Mouse (Mus musculus): ENCODE measurements at regions not wholly inside any gene's neighbourhood (a gene's known extent, or its start where the extent isn't known, plus 50 kb on each side); places are given as distances from the start of the nearest gene placed in this dataset.
"Not testable (repeated sequence)": the region's sequence is repeated elsewhere in the genome, so short reads cannot be mapped to it uniquely, and the experiment has no call there.

DNA sequence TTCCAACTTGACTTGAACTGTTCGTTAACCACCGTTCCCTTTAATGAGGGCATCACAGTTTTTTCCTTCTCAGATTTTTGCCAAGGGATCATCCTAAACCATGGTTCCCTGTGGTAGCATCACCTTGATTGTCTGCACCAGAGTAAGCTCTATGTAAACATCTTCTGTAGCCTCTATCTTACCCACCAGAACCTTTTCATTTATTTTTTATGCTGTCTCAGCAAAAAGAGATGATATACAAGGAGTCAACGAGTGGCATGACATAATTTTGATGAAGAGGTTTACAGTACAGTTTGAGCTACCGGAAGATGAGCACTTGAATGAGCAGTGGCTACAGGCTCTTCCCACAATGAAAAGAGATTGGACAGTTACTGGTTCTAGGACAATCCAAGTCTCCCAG lies 768.7 kb downstream of the Ets1 start:
- in situ Hi-C loops (cut with MboI, MseI) = no loop called here

DNA sequence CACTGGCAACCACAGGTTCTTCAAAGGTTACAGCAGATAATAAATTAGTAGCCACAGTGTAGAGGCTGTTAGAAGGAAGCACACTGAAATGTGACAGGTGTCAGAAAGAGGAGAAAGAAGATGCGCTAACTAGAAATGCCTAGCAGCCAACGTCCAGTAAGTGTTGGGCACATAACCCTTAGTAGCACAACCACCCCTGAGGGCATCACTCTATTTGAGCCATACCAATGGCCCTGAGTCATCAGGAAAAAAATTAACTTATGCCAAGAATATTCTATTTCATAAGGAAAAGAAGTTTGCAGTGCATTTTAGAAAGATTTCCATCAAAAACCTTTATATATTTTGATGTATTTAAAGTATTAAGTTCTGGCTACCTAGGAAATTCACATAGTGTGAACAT lies 771.5 kb downstream of the Ets1 start:
- in situ Hi-C loops (cut with MboI, MseI) = no loop called here

DNA sequence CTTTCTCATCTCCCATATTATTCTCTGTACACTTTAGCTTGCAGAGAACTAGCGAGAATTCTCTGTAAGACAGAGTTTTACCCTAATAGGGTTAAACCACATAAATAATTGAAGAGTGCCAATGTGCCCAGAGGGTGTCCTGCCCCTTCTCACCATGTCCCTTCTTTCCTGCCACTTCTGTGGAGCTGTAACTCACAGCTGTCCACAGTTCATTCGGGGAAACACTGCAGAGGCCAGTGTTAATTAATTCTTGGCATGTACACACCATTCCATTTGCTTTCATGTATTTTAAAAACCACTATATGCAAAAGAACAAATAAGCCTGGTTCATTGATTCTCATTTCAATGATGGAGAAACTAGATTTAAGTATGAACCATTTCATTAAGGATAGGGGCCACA lies 787.8 kb downstream of the Ets1 start:
- in situ Hi-C loops (cut with MboI, MseI) = no loop called here

DNA sequence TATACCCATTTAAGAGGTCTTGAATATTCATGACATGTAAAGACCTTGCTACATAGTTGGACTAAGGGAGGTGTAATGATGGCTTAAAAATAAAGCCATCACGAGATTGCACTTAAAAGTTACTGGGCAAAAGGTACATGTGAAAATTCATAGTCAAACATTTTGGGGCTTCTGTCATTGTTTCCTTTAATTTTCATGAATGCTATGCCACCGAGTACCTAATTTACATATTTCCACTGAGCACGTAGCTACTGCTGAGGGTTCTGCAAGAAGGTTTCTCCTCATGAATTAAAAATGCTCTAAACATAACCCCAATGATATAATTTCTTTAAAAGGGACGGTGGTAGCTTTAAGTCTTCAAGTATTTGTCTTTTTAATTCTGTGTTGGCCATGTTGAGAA lies 800.4 kb downstream of the Ets1 start:
- in situ Hi-C loops (cut with MboI, MseI) = no loop called here

DNA sequence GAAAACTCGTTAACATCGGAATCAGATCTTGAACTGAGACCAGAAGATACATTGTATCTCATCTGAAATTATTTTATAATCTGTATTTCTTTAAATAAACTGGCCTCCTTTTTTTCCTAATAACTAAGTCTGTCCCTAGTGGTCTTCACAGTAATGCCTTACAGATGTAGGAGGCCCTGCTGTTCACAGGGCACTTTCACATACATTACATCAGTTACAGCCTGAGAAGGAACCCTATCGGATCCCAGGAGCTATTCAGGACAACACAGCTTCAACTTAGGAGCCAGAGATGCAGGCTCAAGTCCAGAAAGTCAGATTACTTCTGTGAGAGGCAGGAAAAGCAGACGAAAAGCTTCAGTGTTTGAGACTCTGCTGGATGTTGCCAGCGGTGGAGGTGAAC lies 806.2 kb downstream of the Ets1 start:
- in situ Hi-C loops (cut with MboI, MseI) = no loop called here

DNA sequence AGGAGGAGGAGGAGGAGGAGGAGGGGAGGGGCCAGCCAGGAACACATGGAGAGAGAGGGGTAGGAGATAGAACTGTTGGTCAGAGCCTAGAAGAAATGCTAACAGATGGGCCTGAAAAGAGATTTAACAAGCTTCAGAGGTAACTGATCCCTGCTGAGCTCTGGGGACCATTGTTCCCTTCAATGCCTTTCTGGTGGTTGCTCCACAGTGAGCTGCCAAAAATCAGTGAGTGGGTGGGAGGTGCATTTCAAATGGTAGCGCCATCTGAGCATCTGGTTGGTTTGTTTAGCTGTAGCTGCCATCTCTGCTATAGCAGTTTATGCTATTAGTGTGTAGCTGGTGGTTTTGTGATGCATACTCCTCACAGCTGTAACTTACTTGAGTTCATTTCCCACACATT lies 809.9 kb downstream of the Ets1 start:
- in situ Hi-C loops (cut with MboI, MseI) = no loop called here

DNA sequence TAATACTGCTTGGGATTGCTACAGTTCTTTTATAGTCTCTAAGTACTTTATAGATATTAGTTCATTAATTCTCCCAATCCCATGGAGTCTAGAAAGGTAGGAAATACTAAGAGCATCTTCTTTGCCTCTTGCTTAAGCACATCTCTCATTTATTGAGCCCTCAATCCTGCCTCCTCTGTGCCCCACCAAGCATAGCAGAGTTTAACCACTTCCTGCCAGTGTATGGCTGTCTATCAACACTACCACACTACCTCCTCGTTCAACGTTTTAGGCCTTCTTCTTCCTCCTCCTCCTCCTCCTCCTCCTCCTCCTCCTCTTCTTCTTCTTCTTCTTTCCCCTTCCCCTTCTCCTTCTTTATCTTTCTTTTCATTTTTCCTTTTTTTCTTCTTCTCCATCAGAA lies 839.1 kb downstream of the Ets1 start:
- in situ Hi-C loops (cut with MboI, MseI) = no loop called here

DNA sequence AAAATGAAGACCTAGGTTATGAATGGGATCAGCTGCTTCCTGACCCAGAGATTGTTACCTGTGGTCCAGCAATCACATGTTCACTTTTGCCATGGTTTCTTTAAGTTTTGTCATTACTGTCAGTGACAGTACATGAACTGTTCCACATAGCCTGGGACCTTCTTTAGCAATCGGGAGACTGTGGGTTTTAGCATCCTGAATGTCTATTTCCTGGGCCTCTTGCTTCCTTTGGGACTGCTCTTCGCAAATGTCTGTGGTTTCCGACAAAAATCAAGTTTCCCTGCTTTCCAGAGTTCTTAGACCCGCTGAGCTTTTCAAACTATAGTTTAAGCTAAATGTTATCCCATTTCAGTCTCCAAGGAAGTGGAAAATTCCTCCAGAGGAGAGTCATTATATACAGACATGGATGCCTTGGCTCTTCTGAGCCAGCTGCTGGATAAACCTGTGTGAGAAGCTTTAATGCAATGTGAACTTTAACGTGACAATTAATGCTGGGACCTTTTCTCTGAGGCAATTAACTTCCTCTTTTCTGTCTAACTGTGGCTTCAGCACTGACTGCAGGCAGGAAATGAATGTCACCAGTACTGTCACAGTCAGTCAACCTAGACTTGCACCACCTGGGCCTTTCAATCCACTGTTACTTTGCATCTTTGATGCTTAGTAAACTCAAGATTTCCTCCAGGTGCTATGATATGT lies 847.0 kb downstream of the Ets1 start:
- in situ Hi-C loops (cut with MboI, MseI) = no loop called here

DNA sequence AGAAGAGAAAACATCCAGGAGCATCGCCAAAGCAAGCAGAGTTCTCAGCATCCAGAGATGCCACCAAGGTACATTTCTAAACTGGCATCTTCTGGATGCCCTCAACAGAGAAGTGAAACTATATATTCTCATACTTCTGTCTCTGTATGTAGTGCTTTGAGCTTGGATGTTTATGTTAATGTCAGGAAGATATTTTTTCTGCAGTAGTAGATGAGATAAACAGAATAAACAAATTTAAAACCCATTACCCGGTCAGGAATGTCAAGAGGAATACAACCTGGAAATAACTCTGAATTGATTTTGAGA lies 847.5 kb downstream of the Ets1 start:
- in situ Hi-C loops (cut with MboI, MseI) = no loop called here

DNA sequence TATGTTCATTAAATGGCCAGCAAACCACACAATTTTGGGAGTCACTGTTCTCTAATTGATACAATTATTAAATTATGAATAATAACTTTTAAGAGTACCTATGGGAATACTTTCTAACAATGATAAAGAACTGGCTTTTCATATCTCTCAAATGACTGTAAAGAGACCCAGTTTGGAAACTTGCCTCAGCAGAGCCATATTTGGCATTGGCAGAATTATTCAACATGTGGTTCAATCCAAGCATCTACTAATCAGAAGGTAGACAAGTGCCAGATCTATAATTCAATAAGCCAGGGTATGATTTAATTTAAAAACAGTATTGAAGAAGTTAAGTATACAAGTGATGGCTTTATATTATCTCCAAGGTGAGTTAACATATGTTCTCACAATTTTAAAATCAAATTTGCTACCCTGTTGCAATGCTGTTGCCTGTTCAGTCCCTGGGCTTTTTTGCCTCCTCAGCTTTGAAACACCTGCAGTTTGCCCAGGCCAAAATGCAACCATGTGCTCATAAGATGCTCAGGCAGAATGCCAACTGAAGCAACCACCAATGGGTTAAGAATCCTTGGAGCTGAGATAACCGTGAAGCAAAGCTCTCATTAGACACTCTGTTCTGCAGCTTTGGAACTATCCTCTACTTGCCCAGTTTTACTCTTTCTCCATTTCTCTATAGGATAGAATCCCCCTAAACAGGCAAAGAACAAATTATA lies 897.2 kb downstream of the Ets1 start:
- in situ Hi-C loops (cut with MboI, MseI) = no loop called here

DNA sequence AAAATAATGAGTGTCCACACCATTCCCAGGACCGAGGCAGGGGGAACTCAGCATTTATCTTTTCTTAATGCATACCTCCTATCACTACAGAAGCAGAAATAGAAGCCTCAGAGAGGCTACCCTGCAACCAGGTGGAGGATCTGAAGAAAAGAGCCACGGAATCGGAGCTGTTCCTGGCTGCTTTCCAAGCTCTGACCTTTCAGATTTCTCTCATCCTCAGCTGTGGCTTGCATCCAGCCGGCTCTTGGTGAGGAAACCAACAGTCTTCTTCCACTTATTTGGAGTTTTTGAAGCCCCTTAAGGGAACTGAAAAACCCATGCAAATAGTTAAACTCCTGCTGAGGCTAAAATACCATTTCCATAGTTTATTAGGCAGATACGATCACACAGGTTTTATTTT lies 907.3 kb downstream of the Ets1 start:
- in situ Hi-C loops (cut with MboI, MseI) = no loop called here

DNA sequence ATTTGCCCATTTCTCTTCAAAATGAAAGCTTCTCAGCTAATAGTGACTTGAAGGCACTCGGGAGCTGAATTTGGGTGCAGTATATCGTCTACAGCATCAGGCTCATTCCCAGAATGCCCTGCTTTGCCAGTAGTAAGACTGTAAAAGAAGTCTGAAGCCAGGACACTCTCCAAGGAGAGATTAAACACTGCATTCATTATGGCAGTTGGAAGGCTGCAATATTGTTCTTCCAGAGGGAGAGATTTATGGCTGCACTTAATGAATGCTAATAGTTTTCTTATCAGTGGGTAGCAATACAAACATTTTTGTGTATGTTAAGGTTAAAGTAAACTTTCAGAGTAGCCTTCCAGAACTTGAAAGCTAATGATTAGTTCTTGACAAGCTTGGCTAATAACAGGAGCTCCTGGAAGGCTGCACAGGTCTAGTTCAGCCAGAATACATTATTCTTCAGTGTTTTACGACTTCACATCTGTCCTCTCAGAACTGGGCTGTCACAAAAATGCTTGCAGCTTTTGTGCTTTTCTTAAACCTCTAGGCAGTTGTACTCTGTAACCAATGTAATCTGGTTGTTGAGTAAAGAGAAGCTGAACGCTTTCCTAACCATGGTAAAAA lies 910.2 kb downstream of the Ets1 start:
- in situ Hi-C loops (cut with MboI, MseI) = no loop called here

DNA sequence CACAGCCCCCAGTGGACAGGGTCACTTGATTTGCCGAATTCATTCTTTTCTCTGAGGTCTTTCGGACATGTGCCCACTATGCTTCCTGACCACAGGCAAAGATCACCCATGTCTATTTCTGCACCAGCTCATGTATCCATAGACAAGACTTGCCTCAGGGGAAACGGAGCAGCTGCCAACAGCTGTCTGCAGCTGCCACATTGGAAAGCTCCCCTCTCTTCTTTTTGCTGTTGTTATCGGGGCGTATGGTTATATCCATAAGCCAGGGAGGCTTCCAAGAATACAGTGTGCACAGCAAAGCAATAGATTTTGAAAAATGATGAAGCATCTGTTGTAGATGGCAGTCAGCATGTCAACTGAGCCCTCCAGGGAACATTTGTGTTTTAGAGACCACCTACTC lies 913.4 kb downstream of the Ets1 start:
- in situ Hi-C loops (cut with MboI, MseI) = no loop called here

DNA sequence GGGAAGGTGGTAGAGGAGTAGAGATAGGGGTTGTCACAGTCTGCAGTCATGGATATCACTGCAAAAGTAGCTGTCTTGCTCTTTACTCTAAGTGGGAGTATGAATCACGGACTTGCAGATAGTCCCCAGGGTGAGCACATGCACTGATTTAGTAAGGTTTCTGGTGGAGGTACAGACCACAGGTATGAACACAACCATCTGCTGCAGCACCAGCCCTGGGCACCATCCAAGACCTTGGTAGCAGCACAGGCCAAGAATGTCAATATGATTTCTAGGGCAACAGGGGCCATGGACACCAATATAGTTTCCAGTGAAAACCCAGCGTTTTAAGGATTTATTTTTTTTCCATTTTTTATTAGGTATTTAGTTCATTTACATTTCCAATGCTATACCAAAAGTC lies 913.7 kb upstream of the Kirrel3 start:
- in situ Hi-C loops (cut with MboI, MseI) = no loop called here

DNA sequence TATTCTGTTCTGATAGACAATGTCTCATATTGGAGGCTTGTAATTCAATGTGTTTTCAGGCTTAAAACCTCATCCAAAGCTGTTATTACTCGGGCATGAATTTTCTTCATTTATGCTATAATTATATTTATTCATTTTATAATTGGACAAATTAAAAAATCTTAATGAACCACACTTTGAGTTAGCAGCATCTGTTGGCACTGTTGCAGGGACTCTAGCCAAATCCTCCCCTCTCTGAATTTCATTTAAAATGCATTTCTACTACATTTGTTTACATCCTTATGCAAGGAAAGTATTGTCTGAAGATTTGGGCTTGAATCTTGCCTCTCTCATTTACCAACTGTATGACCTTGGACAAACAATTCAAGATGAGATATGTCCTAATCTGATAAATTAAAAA lies 874.2 kb upstream of the Kirrel3 start:
- in situ Hi-C loops (cut with MboI, MseI) = no loop called here

DNA sequence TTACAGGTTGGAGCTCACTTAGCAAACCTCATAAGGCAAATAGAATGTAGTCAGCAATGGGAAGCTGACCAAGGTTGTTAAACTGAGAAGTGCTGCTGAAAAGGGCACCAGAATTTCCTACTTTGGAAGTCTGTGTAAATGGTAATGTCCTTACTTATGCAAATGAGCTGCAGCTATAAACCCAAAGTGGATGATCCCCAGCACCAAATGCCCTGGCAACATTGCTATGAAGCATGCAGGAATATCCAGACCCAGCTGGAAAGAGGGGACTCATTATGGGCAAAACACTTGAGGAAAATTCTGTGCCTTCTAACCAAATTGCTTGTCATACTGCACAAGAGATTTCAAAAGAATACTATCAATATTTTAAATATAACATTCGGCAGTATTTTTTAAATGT lies 861.3 kb upstream of the Kirrel3 start:
- in situ Hi-C loops (cut with MboI, MseI) = no loop called here

DNA sequence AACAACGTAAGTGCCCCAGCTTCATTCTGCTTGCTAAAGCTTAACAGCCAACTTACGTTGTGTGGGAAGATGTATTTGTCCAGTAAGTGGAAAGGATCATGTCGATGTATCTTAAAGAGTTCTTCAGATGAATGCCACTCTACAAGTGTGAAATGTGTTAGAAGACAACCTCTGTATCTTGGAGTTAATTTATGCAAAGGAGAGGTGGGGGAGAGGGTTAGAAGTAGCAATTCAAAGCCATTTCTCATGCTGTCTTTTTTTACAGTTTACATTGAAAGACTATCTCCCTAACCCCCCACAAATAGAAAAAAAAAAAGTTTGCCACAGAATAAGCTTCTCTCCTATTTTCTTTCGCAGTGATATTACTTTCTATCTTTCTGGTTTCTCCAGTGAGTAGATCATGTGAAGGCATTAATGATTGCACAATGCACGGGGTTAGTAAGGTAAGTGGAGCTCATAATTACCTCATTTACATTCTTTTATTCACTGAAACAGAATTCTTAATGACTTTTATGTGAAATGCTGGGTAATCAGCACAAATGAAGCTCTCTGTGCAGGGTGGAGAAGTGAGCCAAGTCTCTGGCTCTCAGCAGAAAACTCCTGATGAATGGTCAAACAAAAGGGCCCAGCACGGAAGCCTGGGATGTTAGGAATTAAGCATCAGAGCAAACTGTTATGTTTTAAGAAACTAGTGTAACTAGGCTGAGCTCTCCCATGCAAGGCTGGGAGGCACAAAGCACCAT lies 855.8 kb upstream of the Kirrel3 start:
- in situ Hi-C loops (cut with MboI, MseI) = no loop called here

DNA sequence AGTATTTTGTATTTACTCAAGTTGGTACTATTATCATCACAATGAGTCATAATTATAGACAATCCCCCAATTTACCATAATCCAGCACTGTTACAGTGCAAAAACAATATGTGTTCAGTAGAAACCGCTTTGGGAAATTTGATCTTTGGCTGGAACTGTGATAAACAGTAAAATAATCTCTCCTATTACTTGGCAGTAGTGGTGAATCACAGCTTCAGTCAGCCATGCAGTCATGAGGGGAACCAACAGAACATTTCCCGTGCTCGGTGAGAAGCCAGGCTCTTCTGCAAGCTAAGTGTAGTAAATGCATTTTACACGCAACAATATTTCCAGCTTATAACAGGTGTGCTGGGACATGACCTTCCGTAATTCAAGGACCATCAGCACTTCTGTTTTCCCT lies 822.7 kb upstream of the Kirrel3 start:
- in situ Hi-C loops (cut with MboI, MseI) = no loop called here

DNA sequence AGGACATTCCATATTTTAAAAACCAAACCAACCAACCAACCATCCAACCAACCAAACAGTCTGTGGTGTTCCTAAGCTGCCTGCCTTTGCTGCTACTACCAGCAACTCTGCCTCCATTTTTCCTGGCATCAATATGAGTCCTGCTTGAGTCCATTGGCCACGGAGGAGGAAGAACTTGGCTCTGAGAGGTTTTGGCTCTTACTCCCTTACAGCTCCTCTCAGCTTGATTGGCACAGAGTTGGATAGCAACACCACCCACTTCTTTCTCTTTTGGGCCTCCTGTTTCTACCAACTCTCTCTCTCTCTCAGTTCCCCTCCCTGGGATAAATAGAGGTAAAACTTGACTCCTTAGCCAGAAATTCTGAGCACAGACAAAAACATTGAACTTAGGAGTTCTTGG lies 804.6 kb upstream of the Kirrel3 start:
- in situ Hi-C loops (cut with MboI, MseI) = no loop called here

DNA sequence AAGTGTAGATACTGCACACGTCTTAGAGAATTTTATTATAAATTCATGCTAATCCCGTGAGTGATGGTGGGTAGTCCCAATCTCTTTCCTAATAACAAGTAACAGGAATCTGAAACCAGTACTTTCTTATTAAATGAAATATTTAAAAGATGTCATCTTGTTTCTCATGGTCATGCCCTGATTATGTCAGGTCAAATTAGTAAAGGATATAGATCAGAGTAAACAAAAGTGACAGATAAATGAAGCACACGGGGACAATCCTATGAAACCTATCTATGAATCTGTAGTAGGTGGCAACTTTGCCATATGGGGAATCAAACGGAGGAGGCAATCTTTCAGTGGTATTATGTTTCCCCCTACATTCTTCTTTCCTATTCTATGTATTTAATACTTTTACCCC lies 794.0 kb upstream of the Kirrel3 start:
- in situ Hi-C loops (cut with MboI, MseI) = no loop called here

DNA sequence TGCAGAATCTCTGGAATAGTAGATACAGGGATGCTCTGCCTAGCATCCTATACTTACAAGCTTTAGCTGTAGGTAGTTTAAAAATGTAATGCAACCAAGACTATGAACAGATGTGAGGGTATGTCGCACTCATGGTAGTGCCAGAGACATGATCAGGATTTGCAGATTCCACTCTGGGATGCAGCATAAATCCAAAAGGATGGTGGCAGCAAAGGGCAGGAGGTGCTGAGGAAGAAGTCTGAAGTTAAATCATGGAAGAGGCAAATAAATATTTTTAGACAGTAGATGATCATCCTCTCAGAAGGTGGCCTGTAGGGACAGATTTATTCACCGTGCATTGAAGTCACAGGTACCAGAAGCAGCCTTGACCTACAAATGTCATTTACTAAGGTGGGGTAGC lies 768.1 kb upstream of the Kirrel3 start:
- in situ Hi-C loops (cut with MboI, MseI) = no loop called here

DNA sequence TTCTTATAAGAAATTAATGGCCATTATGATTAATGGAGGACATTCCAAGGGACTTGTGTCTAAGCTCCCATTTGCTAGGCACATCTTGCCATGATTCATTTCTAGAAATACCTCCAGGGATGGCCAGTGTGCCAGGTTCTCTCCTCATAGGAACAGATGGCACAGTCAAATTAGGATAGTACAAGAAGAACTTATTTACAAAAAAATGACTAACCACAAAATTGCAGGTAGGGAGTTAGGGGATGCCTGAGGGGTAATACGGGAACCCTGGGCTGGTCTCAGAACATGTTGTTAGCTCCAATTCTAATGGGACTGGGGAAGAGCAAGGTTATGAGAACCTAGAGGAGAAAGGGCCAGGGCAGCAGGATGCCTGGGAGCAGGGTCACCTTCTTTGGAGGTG lies 760.9 kb upstream of the Kirrel3 start:
- in situ Hi-C loops (cut with MboI, MseI) = no loop called here

DNA sequence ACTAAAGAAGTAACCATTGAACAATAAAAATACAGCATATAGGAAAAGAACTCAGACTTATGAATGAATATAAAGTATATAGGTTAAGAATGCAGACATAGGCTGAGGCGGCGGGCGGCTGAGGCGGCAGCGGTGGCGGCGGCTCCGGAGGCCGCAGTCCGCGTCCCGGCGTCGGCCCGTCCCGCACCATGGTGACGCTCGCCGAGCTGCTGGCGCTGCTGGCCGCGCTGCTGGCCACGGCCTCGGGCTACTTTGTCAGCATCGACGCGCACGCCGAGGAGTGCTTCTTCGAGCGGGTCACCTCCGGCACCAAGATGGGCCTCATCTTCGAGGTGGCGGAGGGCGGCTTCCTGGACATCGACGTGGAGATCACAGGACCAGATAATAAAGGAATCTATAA lies 757.6 kb upstream of the Kirrel3 start:
- in situ Hi-C loops (cut with MboI, MseI) = not testable (repeated sequence)
